Mouse (Mus musculus) right cerebral cortex, postnatal 36 days (tissue): ENCODE measurements at regions not wholly inside any gene's neighbourhood (a gene's known extent, or its start where the extent isn't known, plus 50 kb on each side); places are given as distances from the start of the nearest gene placed in this dataset.

Source experiments
- DNase-seq, 2 experiments: peaks; one replicate each; pipeline ENCODE4 v3.0.0; 2022; ENCODE audit warnings: low spot score in 2 of 2, mixed read lengths in 1 of 2

GRCm38 (mm10) chr3:99447361-99447760, 207.2 kb downstream of the Tbx15 start:
- DNase-seq: no peak

GRCm38 (mm10) chr3:99447813-99448212, 207.6 kb downstream of the Tbx15 start:
- no peak for DNase-seq

- no peak for DNase-seq
Observed at GRCm38 (mm10) chr3:99459036-99459863, 219.1 kb downstream of the Tbx15 start.

GRCm38 (mm10) chr3:99499980-99500379, 259.8 kb downstream of the Tbx15 start:
- DNase-seq: no peak

GRCm38 (mm10) chr3:99504772-99505171, 264.6 kb downstream of the Tbx15 start:
- no peak for DNase-seq

- no peak for DNase-seq
Observed at GRCm38 (mm10) chr3:99512250-99512649, 272.1 kb downstream of the Tbx15 start.

GRCm38 (mm10) chr3:99512933-99513332, 272.8 kb downstream of the Tbx15 start:
- no peak for DNase-seq

GRCm38 (mm10) chr3:99515751-99516150, 275.6 kb downstream of the Tbx15 start:
- DNase-seq: peak; percentile 8 to 20

- no peak for DNase-seq
Observed at GRCm38 (mm10) chr3:99560917-99561316, 320.7 kb downstream of the Tbx15 start.

- no peak for DNase-seq
Observed at GRCm38 (mm10) chr3:99573335-99573976, 311.8 kb upstream of the Spag17 start.

- DNase-seq: no peak
Observed at GRCm38 (mm10) chr3:99573977-99574373, 311.2 kb upstream of the Spag17 start.

- DNase-seq: no peak
Observed at GRCm38 (mm10) chr3:99602679-99603078, 282.5 kb upstream of the Spag17 start.

- no peak for DNase-seq
Observed at GRCm38 (mm10) chr3:99632309-99632708, 252.9 kb upstream of the Spag17 start.

GRCm38 (mm10) chr3:99641343-99642106, 243.7 kb upstream of the Spag17 start:
- no peak for DNase-seq

- DNase-seq: no peak
Observed at GRCm38 (mm10) chr3:99644910-99645309, 240.3 kb upstream of the Spag17 start.

- DNase-seq: no peak
Observed at GRCm38 (mm10) chr3:99645318-99645717, 239.9 kb upstream of the Spag17 start.

- no peak for DNase-seq
Observed at GRCm38 (mm10) chr3:99657617-99658016, 227.6 kb upstream of the Spag17 start.

GRCm38 (mm10) chr3:99663783-99664182, 221.4 kb upstream of the Spag17 start:
- DNase-seq: no peak

GRCm38 (mm10) chr3:99665363-99665762, 219.8 kb upstream of the Spag17 start:
- no peak for DNase-seq

GRCm38 (mm10) chr3:99665902-99666768, 219.1 kb upstream of the Spag17 start:
- DNase-seq: no peak

GRCm38 (mm10) chr3:99674145-99674544, 211.1 kb upstream of the Spag17 start:
- no peak for DNase-seq
